Mouse (Mus musculus): ENCODE data around the gene Ctnnbip1.

DNA sequence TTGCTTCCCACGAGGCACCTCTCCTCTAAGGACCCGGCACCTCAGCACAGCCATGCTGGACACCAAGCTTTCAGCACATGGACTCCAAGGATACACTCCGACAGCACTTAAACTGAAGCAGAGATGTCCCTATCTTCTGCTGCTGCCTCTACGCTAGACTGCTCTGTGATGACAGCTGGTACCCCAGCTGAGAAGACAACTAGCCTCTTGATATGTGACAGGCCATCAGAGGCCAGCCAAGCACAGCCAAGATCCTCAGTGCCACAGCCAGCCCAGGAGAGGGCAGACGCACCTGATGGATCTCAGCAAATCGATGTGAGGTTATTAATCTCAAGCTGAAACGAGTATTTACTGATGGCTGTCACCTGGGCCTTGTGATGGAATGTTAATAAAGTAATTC lies 42.9 kb upstream of the Ctnnbip1 start:
- TF ChIP-seq POLR2A (IDR thresholded peaks at IDR 0.05; ENCODE audit: insufficient read length, low read depth) (no peak), CEBPB (IDR thresholded peaks at IDR 0.05; ENCODE audit: insufficient read depth, poor library complexity, severe bottlenecking) (no peak)
